Mouse (Mus musculus) liver, adult 2 months (tissue): ENCODE measurements around the gene Fam107b. TPM values are rescaled to one million over a fixed set of nuclear protein-coding genes. Genes with fewer than 3 reads are reported as not detected.

Experiments used
- DNase-seq: peaks from one replicate; pipeline ENCODE4 v3.0.0-alpha.2; 2011; ENCODE audit warnings: low read depth, low spot score; ENCODE audit errors: extremely low read depth
- H3K27ac ChIP-seq: fragments of 200-500 bp; replicated peaks from 2 replicates; pipeline ENCODE4 v1.5.1; 2012; ENCODE audit warnings: low read depth, mild to moderate bottlenecking, control low read depth, inconsistent platforms, low read length; ENCODE audit not compliant: insufficient read depth
- H3K27me3 ChIP-seq: fragments of 200-500 bp; 2 replicates; pipeline ENCODE4 v1.6.1; 2012; ENCODE audit warnings: mild to moderate bottlenecking, moderate library complexity, low read length, inconsistent platforms; ENCODE audit not compliant: control insufficient read depth, insufficient read depth
- H3K36me3 ChIP-seq: fragments of 200-500 bp; 2 replicates; pipeline ENCODE4 v1.6.1; 2012; ENCODE audit warnings: low read length, inconsistent platforms; ENCODE audit not compliant: control insufficient read depth, insufficient read depth
- H3K4me1 ChIP-seq: fragments of 200-500 bp; 2 replicates; pipeline ENCODE4 v1.6.1; 2011; ENCODE audit warnings: low read length; ENCODE audit not compliant: control insufficient read depth, insufficient read depth
- H3K4me3 ChIP-seq: fragments of 200-500 bp; 2 replicates; pipeline ENCODE4 v1.5.1; 2011; ENCODE audit warnings: low read depth, mild to moderate bottlenecking, control low read depth, low read length, moderate library complexity; ENCODE audit not compliant: insufficient read depth
- H3K79me2 ChIP-seq: fragments of 200-500 bp; 2 replicates; pipeline ENCODE4 v1.6.1; 2012; ENCODE audit warnings: inconsistent platforms, mild to moderate bottlenecking, low read length, moderate library complexity; ENCODE audit not compliant: control insufficient read depth, insufficient read depth
- H3K9ac ChIP-seq: fragments of 200-500 bp; 2 replicates; pipeline ENCODE4 v1.6.1; 2012; ENCODE audit warnings: low read depth, mild to moderate bottlenecking, control low read depth, inconsistent platforms, low read length
- CTCF ChIP-seq: fragments of 200-500 bp; IDR thresholded peaks from 2 replicates; pipeline ENCODE4 v1.5.1; 2011; ENCODE audit warnings: low read depth, low read length, control low read depth
- POLR2A ChIP-seq: fragments of 200-500 bp; IDR thresholded peaks from 2 replicates; pipeline ENCODE4 v1.6.1; 2011; ENCODE audit warnings: low read length, control low read depth; ENCODE audit not compliant: insufficient read depth; ENCODE audit errors: extremely low read depth
- WGBS: fragments of 180-500 bp; shearing (Covaris S2); methylation state at CpG from one replicate; pipeline ENCODE4 v1.1.7; 2018; 5-methylcytosine and 5-hydroxymethylcytosine counted together
- polyA plus RNA-seq: library from polyadenylated mRNA; depleted of rRNA; stranded (reverse); fragments of >200 nt; gene quantifications from 2 replicates; pipeline ENCODE4 v1.2.3, GENCODE M21; 2012
- total RNA-seq: library from RNA; depleted of rRNA; stranded (reverse); fragments of >200 nt; gene quantifications from 2 replicates; pipeline ENCODE4 v1.2.3, GENCODE M21; 2014

Gene Fam107b
- total and polyA plus RNA-seq, 2 experiments, result 13.7 to 68.6 TPM

DNA sequence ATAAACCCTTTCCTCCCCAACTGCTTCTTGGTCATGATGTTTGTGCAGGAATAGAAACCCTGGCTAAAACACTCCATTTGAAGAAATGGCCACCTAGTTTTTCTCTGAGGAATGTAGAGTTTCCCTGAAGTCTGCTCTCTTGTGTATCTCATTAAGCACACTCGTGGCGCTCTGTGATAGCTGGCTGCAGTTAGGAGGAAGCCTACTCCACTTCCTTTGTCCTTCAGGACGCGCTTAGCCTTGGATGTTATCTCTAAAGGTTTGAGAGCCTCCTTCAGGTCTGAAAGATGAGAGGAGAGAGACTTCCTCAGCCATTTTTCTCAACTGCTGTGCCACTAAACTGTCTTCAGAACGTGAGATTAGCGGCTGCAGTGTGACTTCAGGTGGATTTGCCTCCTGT lies 207.4 kb downstream of the Fam107b start:
- Histone ChIP-seq H3K27me3 (no peaks in the 10 kb centered on the region), H3K9ac (no peak overlapping the region), H3K36me3 (peaks cover 37% of the 10 kb centered on the region), H3K79me2 (no peaks in the 10 kb centered on the region), H3K4me1 (no peaks in the 10 kb centered on the region), H3K27ac (no peak overlapping the region), H3K4me3 (no peak overlapping the region)
- WGBS, result 78% methylated on average over 6 of the region's 6 CpGs
- DNase-seq, result no peak
- TF ChIP-seq POLR2A, result no peak
- no peak for TF ChIP-seq CTCF

DNA sequence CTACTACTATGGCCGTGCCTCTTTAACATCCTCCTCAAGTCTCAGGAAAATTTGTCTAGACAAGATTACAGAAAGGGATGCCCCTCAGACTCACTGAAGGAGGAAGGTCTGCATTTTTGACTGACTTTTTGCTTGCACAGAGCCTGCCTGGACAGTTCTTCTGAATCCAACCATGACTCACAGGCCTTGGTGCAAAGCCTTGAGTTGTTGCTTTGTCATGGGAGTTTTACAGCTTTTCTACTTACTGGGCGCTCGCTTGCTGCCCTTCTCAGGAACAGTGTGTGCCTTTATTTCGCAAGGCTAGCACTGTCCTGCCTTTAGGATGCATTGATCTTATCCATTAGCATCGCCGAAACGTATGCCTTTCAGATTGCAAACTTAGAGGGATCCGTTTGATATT lies 215.3 kb downstream of the Fam107b start:
- no peak for TF ChIP-seq CTCF
- Histone ChIP-seq H3K4me1 (peaks cover 8% of the 10 kb centered on the region; the same call in 1 of the 2 replicates), H3K27me3 (no peaks in the 10 kb centered on the region), H3K27ac (no peak overlapping the region), H3K36me3 (peaks cover 14% of the 10 kb centered on the region), H3K9ac (no peak overlapping the region), H3K79me2 (no peaks in the 10 kb centered on the region), H3K4me3 (no peak overlapping the region)
- WGBS, result 85% methylated on average over 8 of the region's 8 CpGs
- DNase-seq, result no peak

DNA sequence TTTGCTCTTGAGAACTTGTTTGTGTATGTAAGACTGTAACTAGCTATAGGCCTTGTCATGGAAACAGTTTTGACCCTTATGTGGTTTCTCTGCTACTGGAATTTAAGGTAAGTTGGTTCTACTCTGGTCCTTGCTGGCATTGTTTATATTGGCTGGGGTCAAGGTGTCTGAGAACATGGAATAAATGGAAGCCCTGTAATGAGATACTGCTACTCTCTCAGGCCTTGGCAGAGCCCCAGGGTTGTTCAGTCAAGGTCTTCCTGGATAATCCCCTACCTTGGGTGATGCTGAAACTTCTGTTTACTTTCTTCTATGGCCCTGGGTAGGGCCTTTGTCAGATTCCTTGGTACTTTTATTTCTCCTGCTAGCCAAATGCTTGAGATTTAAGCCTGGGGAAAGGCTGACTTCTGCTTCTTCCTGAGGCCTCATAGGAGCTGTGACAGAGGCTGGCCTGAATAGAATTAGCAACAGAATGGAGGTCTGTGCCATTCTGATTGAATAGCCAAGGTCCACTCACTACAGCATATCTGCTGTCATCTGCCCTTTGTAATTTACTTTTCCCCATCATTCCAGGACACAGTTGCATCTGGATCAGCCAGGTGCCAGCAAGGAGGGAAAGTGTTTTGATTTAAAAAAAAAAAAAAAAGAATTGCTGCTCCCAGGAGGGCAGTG lies 217.6 kb downstream of the Fam107b start:
- Histone ChIP-seq H3K27me3 (no peaks in the 10 kb centered on the region), H3K79me2 (no peaks in the 10 kb centered on the region)
- DNase-seq, result peak; percentile 80

DNA sequence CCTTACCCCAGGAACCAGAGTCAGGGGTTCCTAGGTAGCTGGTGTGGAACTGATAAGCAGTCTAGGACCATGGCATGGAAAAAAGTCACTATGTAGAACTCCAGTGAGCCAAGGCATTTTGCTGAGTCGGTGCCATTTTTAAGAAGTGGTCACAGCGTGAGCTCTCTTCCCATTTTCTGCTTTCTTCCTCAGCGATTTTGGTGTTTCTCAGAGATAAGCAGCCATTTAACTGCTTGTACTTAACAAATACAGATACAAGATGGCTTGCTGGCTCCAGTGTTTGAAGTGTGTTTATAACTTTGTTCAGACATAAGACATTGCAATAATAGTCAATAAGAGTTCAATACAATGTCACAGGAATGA lies 218.1 kb downstream of the Fam107b start:
- TF ChIP-seq CTCF (no peak), POLR2A (no peak)
- H3K79me2 ChIP-seq, result no peaks in the 10 kb centered on the region
- H3K36me3 ChIP-seq, result no peaks in the 10 kb centered on the region
- no peak overlapping the region for H3K9ac ChIP-seq
- DNase-seq, result no peak
- H3K4me3 ChIP-seq, result no peak overlapping the region
- 71% methylated on average over 3 of the region's 3 CpGs for WGBS
- H3K27me3 ChIP-seq, result no peaks in the 10 kb centered on the region
- peaks cover 8% of the 10 kb centered on the region; the same call in 1 of the 2 replicates for H3K4me1 ChIP-seq
- peak overlapping the region; percentile 16; the same call in 1 of the 2 replicates for H3K27ac ChIP-seq

More for the DNA sequence above, 217.6 kb downstream of the Fam107b start:
- Histone ChIP-seq H3K27ac (peak overlapping the region; percentile 54; the same call in 1 of the 2 replicates), H3K4me1 (peaks cover 8% of the 10 kb centered on the region; the same call in 1 of the 2 replicates), H3K36me3 (no peaks in the 10 kb centered on the region), H3K4me3 (no peak overlapping the region), H3K9ac (no peak overlapping the region)
- TF ChIP-seq CTCF (no peak), POLR2A (no peak)

DNA sequence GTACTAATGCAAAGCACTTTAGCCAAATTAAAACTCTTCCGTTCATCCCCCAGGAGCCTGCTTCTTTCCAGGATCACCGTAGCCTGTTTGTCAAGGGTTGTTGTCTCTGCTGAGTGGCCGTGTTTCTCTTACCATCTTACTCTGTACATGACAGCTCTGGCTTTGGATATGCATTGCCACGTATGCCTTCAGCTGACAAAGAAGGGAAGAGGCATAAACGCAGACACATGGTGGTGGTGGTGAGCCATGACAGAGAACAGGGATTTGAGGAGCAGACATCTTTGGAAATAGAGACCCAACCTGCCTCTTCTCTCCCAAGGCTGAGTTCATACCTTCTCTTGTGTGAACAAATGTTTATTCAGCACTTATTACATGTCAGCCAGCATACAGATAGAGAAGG lies 226.3 kb downstream of the Fam107b start:
- H3K4me3 ChIP-seq, result no peak overlapping the region

More for the DNA sequence above, 226.3 kb downstream of the Fam107b start:
- H3K79me2 ChIP-seq, result no peaks in the 10 kb centered on the region
- H3K27ac ChIP-seq, result no peak overlapping the region
- no peak for DNase-seq
- no peaks in the 10 kb centered on the region for H3K27me3 ChIP-seq
- 75% methylated on average over 5 of the region's 5 CpGs for WGBS
- no peak overlapping the region for H3K9ac ChIP-seq
- TF ChIP-seq POLR2A, result no peak
- no peak for TF ChIP-seq CTCF
- H3K4me1 ChIP-seq, result 0 out of 2 replicates have a peak, but pooled peaks cover 1% of the 10 kb centered on the region
- H3K36me3 ChIP-seq, result no peaks in the 10 kb centered on the region
